Mouse (Mus musculus): ENCODE data around the gene Nt5c1b. TPM values are rescaled to one million over a fixed set of nuclear protein-coding genes. Genes with fewer than 3 reads are reported as not detected.

Gene Nt5c1b
- not detected in 2 replicates for polyA plus RNA-seq (2012)

- TF ChIP-seq GATA1 (IDR thresholded peaks at IDR 0.05; ENCODE audit: low read length): no peak
These were observed at the start of gene Nt5c1b for GRCm38 (mm10) chr12:10369673-10370072. Gene Nt5c1b, plus strand, starts transcription at chr12:10369973.

- TF ChIP-seq GATA1 (IDR thresholded peaks at IDR 0.05; ENCODE audit: low read length): no peak
These were observed 42.1 kb upstream of the Nt5c1b start for GRCm38 (mm10) chr12:10327651-10328050.

- TF ChIP-seq GATA1 (IDR thresholded peaks at IDR 0.05; ENCODE audit: low read length): no peak
These were observed 40.3 kb upstream of the Nt5c1b start for GRCm38 (mm10) chr12:10329460-10329859.

GRCm38 (mm10) chr12:10340604-10341003 is 29.2 kb upstream of the Nt5c1b start:
- TF ChIP-seq GATA1 (IDR thresholded peaks at IDR 0.05; ENCODE audit: low read length): no peak

- no peak for TF ChIP-seq GATA1 (IDR thresholded peaks at IDR 0.05; ENCODE audit: low read length)
These were observed 19.1 kb upstream of the Nt5c1b start for GRCm38 (mm10) chr12:10350706-10351105.

- TF ChIP-seq GATA1 (IDR thresholded peaks at IDR 0.05; ENCODE audit: low read length): no peak
These were observed 12.0 kb upstream of the Nt5c1b start for GRCm38 (mm10) chr12:10357756-10358155.

- TF ChIP-seq GATA1 (IDR thresholded peaks at IDR 0.05; ENCODE audit: low read length): no peak
These were observed 21.1 kb downstream of the Nt5c1b start, which contains the start of gene Rdh14 for GRCm38 (mm10) chr12:10390671-10391441. Gene Rdh14, plus strand, starts transcription at chr12:10390772.

GRCm38 (mm10) chr12:10400788-10401187 is 31.0 kb downstream of the Nt5c1b start:
- TF ChIP-seq GATA1 (IDR thresholded peaks at IDR 0.05; ENCODE audit: low read length): no peak

- TF ChIP-seq GATA1 (IDR thresholded peaks at IDR 0.05; ENCODE audit: low read length): no peak
These were observed 32.8 kb downstream of the Nt5c1b start for GRCm38 (mm10) chr12:10402421-10403115.

GRCm38 (mm10) chr12:10410511-10411179 is 40.9 kb downstream of the Nt5c1b start:
- no peak for TF ChIP-seq GATA1 (IDR thresholded peaks at IDR 0.05; ENCODE audit: low read length)

GRCm38 (mm10) chr12:10411453-10411852 is 41.7 kb downstream of the Nt5c1b start:
- no peak for TF ChIP-seq GATA1 (IDR thresholded peaks at IDR 0.05; ENCODE audit: low read length)

GRCm38 (mm10) chr12:10422347-10422746 is 52.6 kb downstream of the Nt5c1b start:
- no peak for TF ChIP-seq GATA1 (IDR thresholded peaks at IDR 0.05; ENCODE audit: low read length)

GRCm38 (mm10) chr12:10425982-10426863 is 56.5 kb downstream of the Nt5c1b start:
- TF ChIP-seq GATA1 (IDR thresholded peaks at IDR 0.05; ENCODE audit: low read length): no peak

- no peak for TF ChIP-seq GATA1 (IDR thresholded peaks at IDR 0.05; ENCODE audit: low read length)
These were observed 61.2 kb downstream of the Nt5c1b start for GRCm38 (mm10) chr12:10430999-10431398.

Data from G1E-ER4 (cell line).